Mouse (Mus musculus): ENCODE results near the gene Fam196a.

GRCm38 (mm10) chr7:134899462-134899861 lies 38.8 kb downstream of the Fam196a start:
- TF ChIP-seq EP300 (IDR thresholded peaks at IDR 0.05; ENCODE audit: insufficient read depth, low read depth, low read length) (no peak), CTCF (IDR thresholded peaks at IDR 0.05; ENCODE audit: low read depth, low read length) (no peak), POLR2A (IDR thresholded peaks at IDR 0.05; ENCODE audit: insufficient read depth, low read length) (no peak)
